Mouse (Mus musculus) cerebellum, postnatal 10 days (tissue): ENCODE measurements around the gene Mpp5.
A peak's percentile ranks its signal among the peaks of the same experiment; 100 is the strongest.

Experiments
- DNase-seq, 2 experiments: peaks; one replicate each; pipeline ENCODE4 v3.0.0; 2021; ENCODE audit warnings: mixed read lengths in 2 of 2

Gene Mpp5

GRCm38 (mm10) chr12:78848246-78848645 is 99.5 kb downstream of the Mpp5 start:
- DNase-seq, result no peak

- no peak for DNase-seq
Measured at GRCm38 (mm10) chr12:78860921-78861495, 112.3 kb downstream of the Mpp5 start.

GRCm38 (mm10) chr12:78861496-78862253 is 113.0 kb downstream of the Mpp5 start, which contains the start of the genes Atp6v1d and Eif2s1:
TSS of gene Atp6v1d (minus strand) at chr12:78861638.
TSS of gene Eif2s1 (plus strand) at chr12:78861819.
- DNase-seq, result peak; percentile 98 to 99

- DNase-seq, result no peak
Measured at GRCm38 (mm10) chr12:78862254-78862730, 113.6 kb downstream of the Mpp5 start.

- peak; percentile 31 to 49 for DNase-seq
Measured at GRCm38 (mm10) chr12:78865434-78865833, 116.7 kb downstream of the Mpp5 start.

- DNase-seq, result no peak
Measured at GRCm38 (mm10) chr12:78868115-78868514, 119.4 kb downstream of the Mpp5 start.

- DNase-seq, result no peak
Measured at GRCm38 (mm10) chr12:78874581-78874980, 125.9 kb downstream of the Mpp5 start.

GRCm38 (mm10) chr12:78890062-78890461 is 141.4 kb downstream of the Mpp5 start:
- DNase-seq, result no peak
